Mouse (Mus musculus) CD4-positive naive resting alpha-beta T cell, adult 76 days (primary cell): ENCODE measurements around the gene Cgref1. TPM values are rescaled to one million over a fixed set of nuclear protein-coding genes. Genes with fewer than 3 reads are reported as not detected.

Experiments used
- total RNA-seq: library from RNA; stranded (reverse); gene quantifications from one replicate; pipeline ENCODE4 v1.2.4, GENCODE M21; 2023

Cgref1 gene
- total RNA-seq, result not detected

GRCm38 (mm10) chr5:30944956-30945781, at the start of gene Cgref1:
Cgref1 (minus strand) TSS chr5:30945591.

GRCm38 (mm10) chr5:30968416-30968815, 23.0 kb upstream of the Cgref1 start, which contains the start of gene Tcf23:
Tcf23 (plus strand) TSS chr5:30968662.

DNA sequence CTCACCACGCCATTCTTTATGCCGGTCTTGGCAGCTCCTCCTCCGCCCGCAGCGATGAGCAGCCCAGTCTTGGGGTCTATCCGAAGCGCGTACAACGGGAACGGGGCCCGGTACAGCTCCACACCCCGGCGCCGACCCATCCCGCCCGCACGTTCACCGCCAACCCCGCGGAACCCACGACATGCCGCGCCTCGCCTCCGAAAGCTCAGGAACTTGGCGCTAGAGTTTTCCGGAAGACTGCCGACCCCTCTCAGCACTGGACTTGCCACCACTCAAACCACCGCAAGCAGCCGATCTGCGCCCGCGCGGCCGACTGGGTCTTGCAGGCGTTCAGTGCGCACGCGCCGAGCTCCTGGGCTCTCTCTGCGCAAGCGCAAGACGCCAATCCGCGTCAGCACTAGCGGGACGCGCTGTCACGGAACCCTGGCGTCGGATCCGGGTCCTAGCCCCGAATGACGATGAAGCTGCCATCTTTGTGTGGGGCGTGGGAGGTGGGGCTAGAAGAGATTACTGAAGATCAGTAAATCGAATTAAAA, 14.6 kb upstream of the Cgref1 start, which contains the start of gene Preb:
TSS of gene Preb (minus strand) at position 396 of the 536 bp plus-strand sequence.

DNA sequence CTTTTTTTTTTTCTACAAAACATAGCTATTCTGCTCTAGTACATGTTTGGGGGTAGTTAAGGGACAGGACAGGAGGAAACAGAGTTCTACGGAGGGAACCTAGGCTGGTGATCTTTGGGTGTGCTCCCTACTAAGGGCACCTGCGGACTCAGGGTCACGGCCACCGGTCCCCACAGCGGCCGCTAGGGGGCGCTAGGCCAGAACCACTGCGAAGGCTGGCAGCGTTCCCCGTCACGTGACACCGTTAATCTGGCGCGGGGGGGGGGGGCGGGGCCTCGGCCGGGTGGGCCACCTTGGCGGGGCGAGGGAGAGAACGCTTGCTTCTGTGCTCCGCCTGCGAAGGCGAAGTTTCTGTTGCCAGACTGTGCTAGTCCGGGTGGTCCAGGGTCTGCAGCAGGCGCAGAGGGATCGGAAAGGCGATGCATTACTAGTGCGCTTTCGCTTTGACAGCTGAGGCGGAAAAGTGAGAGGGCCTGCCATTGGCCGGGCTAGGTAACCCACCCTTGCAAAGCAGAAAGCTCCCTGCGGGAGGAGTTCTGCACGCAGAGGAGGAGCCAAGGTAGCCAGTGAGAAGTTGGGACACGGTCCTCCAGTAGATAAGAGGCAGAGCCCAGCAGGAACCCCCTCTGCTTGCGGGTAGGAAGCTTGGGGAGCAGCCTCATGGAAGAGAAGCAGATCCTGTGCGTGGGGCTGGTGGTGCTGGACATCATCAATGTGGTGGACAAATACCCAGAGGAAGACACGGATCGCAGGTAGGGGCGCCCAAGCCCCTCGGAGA, 23.9 kb downstream of the Cgref1 start, which contains the start of gene Khk:
TSS of gene Khk (plus strand) at position 176 of the 778 bp plus-strand sequence.

DNA sequence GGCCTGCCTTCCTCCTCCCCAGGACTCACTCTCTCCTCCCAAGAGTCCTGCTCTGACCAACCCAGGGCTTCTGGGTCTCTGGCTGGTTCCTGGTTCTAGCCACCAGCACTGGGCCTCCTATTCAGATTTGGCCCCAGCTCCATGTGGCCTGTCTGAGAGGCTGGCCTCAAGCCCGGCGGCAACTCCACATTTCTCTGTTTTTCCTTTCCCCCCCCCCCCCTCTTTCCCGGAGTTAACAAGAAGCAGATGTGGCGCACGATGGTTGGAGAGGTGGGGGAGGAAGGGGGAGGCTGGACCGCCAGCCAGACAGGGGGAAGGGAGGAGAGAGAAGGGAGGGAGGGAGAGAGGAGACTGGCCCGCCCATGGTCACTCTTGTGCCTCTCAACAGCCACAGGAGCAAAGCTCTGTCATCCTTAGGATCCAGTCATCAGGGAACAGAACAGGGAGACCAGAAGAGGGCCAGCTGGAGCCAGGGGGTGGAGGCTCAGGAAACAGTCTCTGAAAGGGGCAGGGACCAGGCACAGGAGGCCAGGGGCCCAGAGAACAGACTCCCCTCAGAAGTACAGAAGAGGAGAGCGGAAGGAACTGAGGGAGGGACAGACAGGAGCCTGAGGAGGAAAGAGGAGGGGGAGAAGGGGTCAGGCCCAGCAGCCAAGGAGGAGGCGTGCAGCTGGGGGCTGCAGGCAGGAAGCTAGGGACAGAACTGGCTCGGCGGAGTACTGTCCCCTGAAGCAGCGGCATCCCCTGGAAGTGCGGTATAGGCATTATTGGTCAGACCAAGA, 32.1 kb downstream of the Cgref1 start, which contains the start of gene Emilin1:
TSS of gene Emilin1 (plus strand) at position 343 of the 782 bp plus-strand sequence.

GRCm38 (mm10) chr5:30907413-30908059, 37.9 kb downstream of the Cgref1 start, which contains the start of gene Ost4:
Ost4 (minus strand) TSS chr5:30907788.

GRCm38 (mm10) chr5:30888337-30889087, 56.9 kb downstream of the Cgref1 start, which contains the start of gene Agbl5:
Agbl5 (plus strand) TSS chr5:30888694.

Other genes starting within 250 kb of the Cgref1 start
- not detected for gene Dpysl5, start 234.0 kb downstream of the Cgref1 start, total RNA-seq
- gene Mapre3, start 130.9 kb downstream of the Cgref1 start, total RNA-seq, result 11.1 TPM
- 37.7 TPM for gene Tmem214, start 77.6 kb downstream of the Cgref1 start, total RNA-seq
- gene Agbl5, start 56.9 kb downstream of the Cgref1 start, total RNA-seq, result 12.3 TPM
- gene Ost4, start 37.8 kb downstream of the Cgref1 start, total RNA-seq, result 150 TPM
- gene Emilin1, start 32.2 kb downstream of the Cgref1 start, total RNA-seq, result 5.5 TPM
- gene Khk, start 24.2 kb downstream of the Cgref1 start, total RNA-seq, result 14.2 TPM
- 163 TPM for gene Preb, start 14.8 kb upstream of the Cgref1 start, total RNA-seq
- not detected for gene Tcf23, start 23.1 kb upstream of the Cgref1 start, total RNA-seq
- gene Atraid, start 102.7 kb upstream of the Cgref1 start, total RNA-seq, result 32.9 TPM
- gene Slc5a6, start 103.3 kb upstream of the Cgref1 start, total RNA-seq, result 9.5 TPM
- gene Cad, start 109.2 kb upstream of the Cgref1 start, total RNA-seq, result 50.3 TPM
- not detected for gene Dnajc5g, start 160.7 kb upstream of the Cgref1 start, total RNA-seq
- gene Slc30a3, start 162.6 kb upstream of the Cgref1 start, total RNA-seq, result 1.3 TPM
- not detected for gene Trim54, start 171.1 kb upstream of the Cgref1 start, total RNA-seq
- gene Ucn, start 193.2 kb upstream of the Cgref1 start, total RNA-seq, result not detected
- gene Mpv17, start 208.7 kb upstream of the Cgref1 start, total RNA-seq, result 18.9 TPM
- 5.2 TPM for gene Gm29609, start 234.3 kb upstream of the Cgref1 start, total RNA-seq
- 168 TPM for gene Gtf3c2, start 234.6 kb upstream of the Cgref1 start, total RNA-seq
- 68.5 TPM for gene Snx17, start 247.6 kb upstream of the Cgref1 start, total RNA-seq
- gene Eif2b4, start 247.8 kb upstream of the Cgref1 start, total RNA-seq, result 36.4 TPM